Mouse (Mus musculus) layer of hippocampus, adult 2 months (tissue): ENCODE measurements at regions not wholly inside any gene's neighbourhood (a gene's known extent, or its start where the extent isn't known, plus 50 kb on each side); places are given as distances from the start of the nearest gene placed in this dataset.

ENCODE experiments used
- DNase-seq, 2 experiments: peaks; one replicate each; pipeline ENCODE4 v3.0.0; 2022; ENCODE audit warnings: low spot score in 2 of 2
- H3K27ac ChIP-seq: fragments of 200-600 bp; 2 replicates; pipeline ENCODE4 v1.8.1; 2022
- H3K4me3 ChIP-seq: fragments of 200-600 bp; 2 replicates; pipeline ENCODE4 v1.8.1; 2022; ENCODE audit warnings: mild to moderate bottlenecking
- CTCF ChIP-seq: fragments of 200-600 bp; conservative IDR thresholded peaks from 2 replicates; pipeline ENCODE4 v1.8.1; 2022; ENCODE audit warnings: antibody characterized with exemption, mild to moderate bottlenecking, moderate library complexity

DNA sequence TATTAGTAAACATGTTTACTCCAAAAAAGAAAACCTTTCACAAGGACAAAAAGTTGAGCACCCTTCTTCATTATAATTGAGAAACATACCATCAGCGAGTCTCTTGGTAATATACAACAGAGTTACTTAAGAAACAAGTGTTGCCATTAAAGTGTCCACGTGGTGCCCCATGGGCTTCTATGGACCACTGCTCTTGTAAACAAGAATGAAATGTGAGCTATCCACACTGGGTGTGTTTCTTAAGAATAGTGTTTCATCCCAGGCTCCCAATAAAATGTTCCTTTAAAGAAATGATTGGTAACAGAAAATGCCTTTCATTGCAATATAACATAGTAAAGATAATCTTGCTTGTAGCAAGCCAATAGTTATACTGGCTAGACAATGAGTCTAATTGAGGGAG, 803.6 kb upstream of the Acvr2a start:
- Histone ChIP-seq H3K4me3 (no peak overlapping the region), H3K27ac (no peak overlapping the region)
- TF ChIP-seq CTCF, result no peak
- no peak for DNase-seq

DNA sequence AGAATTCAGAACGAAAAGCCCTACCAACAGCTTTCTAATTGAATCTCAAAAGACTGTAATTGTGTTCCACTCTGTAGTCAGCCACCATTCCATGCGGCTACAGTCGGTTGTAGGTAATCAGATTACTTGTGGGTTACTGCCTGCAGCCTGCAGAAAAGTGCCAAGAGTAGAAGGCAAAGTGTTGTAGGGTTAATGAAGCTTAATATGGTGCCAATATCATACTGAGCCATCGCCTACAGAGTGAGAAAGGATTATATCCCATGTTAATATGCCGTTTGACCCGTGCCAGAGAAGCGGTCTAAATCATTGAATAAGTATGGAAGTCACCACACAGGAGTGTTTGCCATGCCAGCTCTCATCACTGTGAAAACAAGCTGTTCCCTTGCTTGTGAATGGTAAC, 786.4 kb upstream of the Acvr2a start:
- TF ChIP-seq CTCF, result no peak
- Histone ChIP-seq H3K4me3 (no peak overlapping the region), H3K27ac (no peak overlapping the region)
- DNase-seq, result no peak

DNA sequence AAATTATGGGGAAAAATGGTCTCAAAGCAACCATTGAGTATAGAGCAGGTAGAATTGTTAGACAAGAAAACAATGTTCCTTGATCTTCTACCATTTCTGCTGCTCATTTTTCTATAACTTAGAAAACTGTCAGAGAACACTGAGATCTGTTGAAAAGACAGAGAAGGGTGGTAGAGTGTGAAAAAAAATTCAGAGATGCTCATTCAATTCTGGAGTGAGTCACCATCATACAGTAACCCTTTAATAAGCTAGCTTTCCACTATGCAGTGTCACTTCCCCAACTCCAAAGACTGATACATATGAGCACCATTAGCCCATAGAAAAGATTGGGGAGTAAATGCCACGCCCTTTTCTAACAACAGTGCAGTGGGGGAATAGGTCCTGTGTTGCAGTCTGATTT, 752.5 kb upstream of the Acvr2a start:
- no peak for TF ChIP-seq CTCF
- no peak for DNase-seq
- Histone ChIP-seq H3K27ac (no peak overlapping the region), H3K4me3 (no peak overlapping the region)

DNA sequence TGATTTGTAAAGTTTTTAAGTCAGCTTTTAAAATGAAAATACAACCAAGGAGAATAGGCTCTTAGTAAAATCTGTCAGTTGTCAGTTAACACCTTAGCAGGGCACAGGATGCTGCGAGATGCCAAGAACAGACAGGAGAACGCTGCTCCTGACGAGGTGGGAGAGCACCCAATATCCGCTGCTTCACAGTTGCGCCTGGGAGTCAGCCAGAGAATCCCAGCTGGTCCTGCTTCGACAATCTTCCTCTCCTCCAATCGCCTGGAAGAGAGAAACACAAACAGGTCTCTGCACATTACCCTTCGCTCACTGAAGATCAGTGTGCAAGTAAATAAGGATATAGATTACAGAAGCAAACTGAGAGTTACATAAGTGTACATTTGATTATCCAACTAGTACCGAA, 750.5 kb upstream of the Acvr2a start:
- Histone ChIP-seq H3K27ac (peak overlapping the region; percentile 39; the same call in 1 of the 2 replicates), H3K4me3 (no peak overlapping the region)
- TF ChIP-seq CTCF, result no peak
- peak; percentile 42 to 61 for DNase-seq

DNA sequence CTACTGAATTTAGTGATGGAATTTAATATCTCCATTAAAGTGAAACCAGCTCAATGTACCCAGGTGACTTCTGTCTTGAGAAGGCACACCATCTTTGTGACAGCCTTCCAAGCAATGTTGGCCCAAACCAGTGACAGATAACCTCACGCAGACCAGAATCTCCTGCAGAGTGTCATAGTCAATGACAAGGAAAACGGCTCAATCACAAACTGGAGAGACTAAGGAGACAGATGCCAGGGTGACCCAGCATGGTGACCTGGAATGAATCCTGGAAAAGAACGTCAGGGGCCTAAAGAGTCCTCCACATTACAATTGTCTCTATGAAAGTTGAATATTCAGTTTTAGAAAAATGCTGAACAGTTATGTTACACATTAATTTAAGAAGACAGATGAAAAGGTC, 748.7 kb upstream of the Acvr2a start:
- no peak for TF ChIP-seq CTCF
- DNase-seq, result no peak
- H3K27ac ChIP-seq, result no peak overlapping the region
- H3K4me3 ChIP-seq, result no peak overlapping the region

DNA sequence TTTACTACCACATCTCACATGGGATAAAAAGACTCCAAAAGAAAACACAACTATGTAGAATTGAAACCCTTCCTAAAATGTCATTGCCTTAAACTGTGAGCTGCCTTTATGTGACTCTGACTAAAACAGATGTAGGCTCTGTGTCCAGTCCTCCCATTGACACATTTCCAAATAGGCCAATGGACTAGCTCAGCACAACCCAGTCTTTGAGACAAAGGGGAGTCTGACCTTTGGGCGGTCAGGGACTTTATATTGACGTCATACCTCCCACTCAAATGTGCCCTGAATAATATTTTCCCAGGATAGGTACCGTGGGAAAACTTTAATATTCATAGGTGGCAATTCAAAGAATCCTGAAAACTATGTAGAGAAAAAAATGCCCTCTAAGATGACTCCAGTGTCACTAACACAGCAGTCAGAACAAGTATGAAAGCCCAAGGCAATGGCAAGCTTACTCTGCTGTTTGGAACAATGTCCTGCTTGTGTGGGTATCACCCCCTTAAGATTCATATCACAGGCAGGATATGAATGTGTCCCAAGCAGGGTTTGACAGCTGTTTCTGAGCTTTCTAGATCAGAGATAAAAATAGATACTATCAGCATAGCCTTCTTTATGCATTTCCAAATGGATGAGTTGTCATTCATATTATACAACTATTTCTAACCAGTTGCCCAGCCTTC, 731.6 kb upstream of the Acvr2a start:
- Histone ChIP-seq H3K27ac (no peak overlapping the region), H3K4me3 (no peak overlapping the region)
- TF ChIP-seq CTCF, result no peak
- DNase-seq, result no peak

DNA sequence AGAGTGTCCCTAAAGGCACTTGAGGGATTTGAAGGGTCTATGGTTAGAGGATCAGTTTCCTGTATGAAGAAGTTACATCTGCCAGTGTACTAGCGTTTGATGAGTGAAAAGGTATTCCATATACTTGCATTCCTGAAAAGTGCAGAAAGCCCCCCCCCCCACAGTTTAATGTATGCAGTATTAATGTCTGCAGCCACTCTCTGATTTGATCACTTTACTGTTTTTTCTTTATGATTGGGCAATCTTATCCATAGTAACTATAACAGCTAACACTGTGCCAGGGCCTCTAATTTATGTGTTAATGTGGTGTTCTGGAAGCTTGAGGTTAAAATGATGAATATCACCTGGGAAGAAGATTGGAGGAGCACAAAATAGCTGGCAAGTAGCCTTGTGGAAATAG, 715.6 kb upstream of the Acvr2a start:
- no peak for DNase-seq
- TF ChIP-seq CTCF, result no peak
- peak overlapping the region; percentile 80; the same call in 1 of the 2 replicates for H3K27ac ChIP-seq
- no peak overlapping the region for H3K4me3 ChIP-seq

DNA sequence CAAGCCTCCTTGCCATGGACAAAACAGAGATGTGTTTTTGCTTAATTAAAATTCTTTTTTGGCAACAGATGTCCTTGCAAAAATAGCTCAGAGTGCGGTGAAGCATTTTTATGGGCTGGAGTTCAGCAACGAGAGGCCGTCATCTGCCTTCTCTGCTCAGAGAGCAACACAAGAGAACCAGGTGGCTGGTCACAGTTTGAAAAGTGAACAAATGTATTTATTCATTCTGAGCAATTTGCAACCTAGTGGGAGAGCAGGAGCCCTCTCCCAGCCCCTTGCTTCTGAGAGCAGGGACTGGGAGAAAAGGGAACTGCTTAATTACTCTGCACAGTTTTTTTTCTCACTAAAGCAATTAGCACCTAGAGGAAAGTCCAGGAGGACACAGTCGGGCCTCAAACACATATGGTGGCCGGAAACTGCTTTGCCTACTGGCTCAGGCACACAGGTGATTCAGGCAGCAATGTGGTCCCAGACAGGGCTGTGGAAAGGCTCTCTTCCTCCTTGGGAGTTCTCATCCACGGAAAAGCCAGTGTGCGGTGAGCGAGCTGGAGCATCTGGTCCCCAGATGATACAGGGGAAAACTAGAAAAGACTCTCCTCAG, 714.9 kb upstream of the Acvr2a start:
- peak overlapping the region; percentile 80 for H3K27ac ChIP-seq
- no peak for TF ChIP-seq CTCF
- H3K4me3 ChIP-seq, result no peak overlapping the region
- DNase-seq, result peak; percentile 42 to 75

DNA sequence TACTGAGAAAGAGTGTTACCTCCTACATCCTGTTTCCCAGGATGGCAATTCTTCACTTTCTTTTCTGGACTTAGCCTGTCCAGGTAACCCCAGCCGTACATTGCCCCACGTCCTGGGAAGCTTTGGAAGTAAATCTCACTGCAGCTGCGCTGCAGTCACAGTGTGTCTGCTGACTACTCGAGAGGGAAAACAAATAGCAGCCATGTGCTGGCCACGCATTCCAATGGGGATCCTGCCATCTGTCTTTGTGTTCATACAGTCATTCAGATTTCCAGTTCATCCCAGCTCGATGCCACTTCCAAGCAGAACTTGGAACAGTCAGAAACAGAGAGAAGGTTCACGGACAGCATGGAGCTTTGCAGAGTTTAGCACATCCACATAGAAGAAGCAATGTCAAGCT, 690.2 kb upstream of the Acvr2a start:
- Histone ChIP-seq H3K27ac (no peak overlapping the region), H3K4me3 (no peak overlapping the region)
- no peak for TF ChIP-seq CTCF
- peak; percentile 32 to 39 for DNase-seq

DNA sequence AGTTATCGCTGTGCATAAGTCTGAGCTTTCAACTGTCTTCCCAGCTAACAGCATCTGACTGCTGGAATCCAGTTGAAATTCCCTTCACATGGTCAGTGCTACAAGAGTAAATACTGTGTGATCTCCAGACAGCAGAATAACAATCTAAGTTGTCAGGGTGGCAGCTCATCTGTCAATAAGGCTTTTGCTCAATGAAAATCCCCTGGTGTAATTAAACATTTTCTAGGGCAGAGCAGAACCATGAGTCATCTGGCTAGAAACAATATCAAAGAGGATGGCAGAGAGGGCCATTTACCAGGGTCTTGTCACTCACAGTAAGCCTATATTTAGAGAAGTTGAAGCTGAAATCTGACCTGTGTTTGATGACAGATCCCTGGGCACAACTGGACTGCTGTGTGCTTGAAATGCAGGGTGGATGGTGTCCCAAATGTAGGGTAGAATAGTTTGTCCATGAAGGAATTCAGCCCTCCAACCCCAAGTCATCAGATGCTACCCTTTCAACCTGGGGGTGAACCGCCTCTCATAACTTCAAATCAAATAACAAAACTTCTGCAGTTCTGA, 675.8 kb upstream of the Acvr2a start:
- no peak for DNase-seq
- no peak overlapping the region for H3K27ac ChIP-seq
- TF ChIP-seq CTCF, result no peak
- H3K4me3 ChIP-seq, result no peak overlapping the region

DNA sequence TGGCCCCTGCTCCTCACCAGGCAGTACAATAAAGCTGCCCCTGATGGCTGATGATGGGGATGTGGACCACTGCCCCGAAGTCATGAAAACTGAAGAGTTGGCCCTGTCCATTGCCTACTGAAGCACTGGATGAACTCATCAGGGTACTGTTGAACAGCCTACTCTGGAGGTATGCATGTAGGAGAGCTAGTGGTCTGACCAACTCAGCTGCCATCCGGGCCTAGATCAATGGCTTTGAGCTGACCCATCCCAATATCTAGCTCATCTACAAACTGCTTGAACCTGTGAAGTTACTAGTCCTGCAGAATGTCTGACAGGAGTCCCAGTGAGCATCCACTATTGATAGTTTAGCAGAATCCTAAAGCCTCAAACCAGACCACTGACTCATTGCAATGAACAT, 672.6 kb upstream of the Acvr2a start:
- H3K4me3 ChIP-seq, result no peak overlapping the region
- DNase-seq, result no peak
- H3K27ac ChIP-seq, result no peak overlapping the region
- TF ChIP-seq CTCF, result no peak

DNA sequence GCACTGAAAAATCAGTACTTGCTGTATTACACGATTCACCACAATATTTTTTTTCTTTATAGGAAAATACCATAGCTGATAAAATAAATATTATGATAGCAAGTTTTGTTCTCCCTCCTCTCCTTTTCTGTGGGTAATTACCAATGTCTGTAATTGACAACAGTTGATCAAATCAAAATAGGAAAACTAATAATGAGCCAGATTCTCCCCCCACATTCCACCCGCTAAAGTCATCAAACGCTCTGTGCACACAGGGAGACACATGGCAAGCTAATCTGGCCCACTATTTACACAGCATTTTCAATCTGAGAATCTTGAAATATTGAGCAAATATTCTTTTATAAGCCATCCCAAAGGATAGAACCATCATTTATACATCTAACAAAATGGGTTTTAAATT, 659.2 kb upstream of the Acvr2a start:
- no peak overlapping the region for H3K4me3 ChIP-seq
- H3K27ac ChIP-seq, result no peak overlapping the region
- no peak for TF ChIP-seq CTCF
- peak; percentile 34 to 54 for DNase-seq

DNA sequence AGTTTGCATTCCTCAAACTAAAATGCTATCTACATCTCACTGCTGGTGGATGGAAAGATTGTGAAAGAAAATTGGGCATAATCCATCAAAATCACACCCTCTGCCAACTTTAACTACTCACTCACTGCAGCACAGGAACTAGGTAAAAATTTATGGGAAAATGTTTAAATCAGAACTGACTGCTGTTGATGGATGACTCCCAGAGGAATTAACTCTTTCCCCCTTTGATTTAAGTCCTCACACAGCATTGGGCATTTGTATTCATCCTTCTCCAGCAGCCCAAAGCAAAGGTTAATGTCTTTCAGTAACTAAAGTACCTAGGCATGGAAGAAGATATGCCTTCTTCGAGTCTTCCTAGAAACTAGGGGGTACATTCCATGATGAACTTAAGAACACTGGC, 641.3 kb upstream of the Acvr2a start:
- H3K27ac ChIP-seq, result no peak overlapping the region
- no peak for DNase-seq
- no peak for TF ChIP-seq CTCF
- H3K4me3 ChIP-seq, result no peak overlapping the region

DNA sequence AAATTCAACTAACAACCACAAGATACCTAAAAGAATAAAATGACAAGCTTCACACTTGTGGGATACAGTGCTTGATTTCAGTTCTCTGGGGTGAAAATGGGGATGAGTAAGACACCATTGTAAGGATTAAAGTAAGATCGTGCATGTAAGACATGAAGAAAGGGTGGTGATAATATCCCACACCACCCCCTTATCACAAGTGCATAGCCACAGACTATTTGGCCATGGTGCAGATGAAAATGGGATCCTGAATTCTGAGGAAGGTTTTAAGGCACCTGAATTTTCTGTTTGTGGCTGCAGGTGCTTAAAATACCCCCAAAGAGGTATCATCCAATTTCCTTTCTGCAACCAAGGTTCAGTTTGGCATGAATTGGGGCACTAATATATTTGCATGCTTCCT, 627.7 kb upstream of the Acvr2a start:
- TF ChIP-seq CTCF, result no peak
- H3K4me3 ChIP-seq, result no peak overlapping the region
- no peak overlapping the region for H3K27ac ChIP-seq
- no peak for DNase-seq

DNA sequence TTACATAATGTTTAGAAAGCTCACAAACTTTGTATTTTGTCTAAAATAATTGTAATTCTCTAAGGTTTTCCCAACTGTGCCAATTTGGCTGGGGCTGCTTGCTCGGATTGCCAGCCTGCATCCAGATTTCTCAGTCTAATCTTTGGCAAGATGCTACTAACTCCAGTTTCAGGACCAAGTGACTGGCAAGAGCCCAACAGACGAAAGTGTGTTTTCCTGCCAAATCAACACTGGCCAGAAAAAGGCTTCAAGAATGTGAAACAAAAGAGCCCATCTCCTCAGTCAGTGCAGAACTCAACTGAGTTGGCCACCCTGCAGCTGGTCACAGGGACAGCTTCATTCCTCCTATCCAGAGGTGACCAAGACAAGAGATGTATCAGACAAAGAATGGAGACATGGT, 627.3 kb upstream of the Acvr2a start:
- H3K27ac ChIP-seq, result no peak overlapping the region
- no peak for TF ChIP-seq CTCF
- peak; percentile 50 to 80 for DNase-seq
- no peak overlapping the region for H3K4me3 ChIP-seq
